Mouse (Mus musculus): Measurements from ENCODE around the gene Cdc14a. TPM values are rescaled to one million over a fixed set of nuclear protein-coding genes. Genes with fewer than 3 reads are reported as not detected.

Cdc14a gene
- total and polyA plus RNA-seq, 3 experiments, result 2.6 to 5.9 TPM; not detected in 1

- no peak for DNase-seq (ENCODE audit: low read depth, low spot score)
- H3K79me2 ChIP-seq (ENCODE audit: control insufficient read depth, insufficient read depth, low read length, poor library complexity), result no peaks in the 10 kb centered on the region
- no peaks in the 10 kb centered on the region for H3K27me3 ChIP-seq (ENCODE audit: control insufficient read depth in 1 of 2, insufficient read depth in 2 of 2, low read length in 2 of 2)
- no peaks in the 10 kb centered on the region for H3K36me3 ChIP-seq (ENCODE audit: control insufficient read depth in 1 of 2, insufficient read depth in 2 of 2, low read length in 2 of 2)
- TF ChIP-seq RCOR1 (IDR thresholded peaks at IDR 0.05; ENCODE audit: low read depth, low read length) (no peak), USF1 (IDR thresholded peaks at IDR 0.05; ENCODE audit: low read depth, low read length) (no peak), MYB (IDR thresholded peaks at IDR 0.05; ENCODE audit: low read depth, low read length) (no peak), SMC3 (IDR thresholded peaks at IDR 0.05; ENCODE audit: low read depth, low read length) (no peak), POLR2AphosphoS2 (IDR thresholded peaks at IDR 0.05; ENCODE audit: low read length) (no peak), ETS1 (IDR thresholded peaks at IDR 0.05; ENCODE audit: low read depth, low read length) (no peak), CTCF (IDR thresholded peaks at IDR 0.05 in 2 of 3, conservative IDR thresholded peaks at IDR 0.05 in 1 of 3; ENCODE audit: control insufficient read depth in 1 of 3, insufficient read depth in 1 of 3, low read depth in 2 of 3, low read length in 3 of 3, poor library complexity in 1 of 3, severe bottlenecking in 1 of 3) (no peak), CHD1 (IDR thresholded peaks at IDR 0.05; ENCODE audit: low read depth, low read length) (no peak), NELFE (IDR thresholded peaks at IDR 0.05; ENCODE audit: low read depth, low read length) (no peak), MAFK (IDR thresholded peaks at IDR 0.05; ENCODE audit: borderline replicate concordance, low read depth, low read length) (no peak), SIN3A (IDR thresholded peaks at IDR 0.05; ENCODE audit: low read length) (no peak), GATA1 (IDR thresholded peaks at IDR 0.05; ENCODE audit: low read depth, low read length) (no peak)
- H3K27ac ChIP-seq (ENCODE audit: control insufficient read depth, low read depth, low read length), result no peak overlapping the region
- no peak overlapping the region for H3K9ac ChIP-seq (ENCODE audit: control insufficient read depth, low read depth, low read length, poor library complexity, severe bottlenecking)
- no peak overlapping the region for H3K4me3 ChIP-seq (ENCODE audit: control insufficient read depth in 1 of 2, insufficient read depth in 1 of 2, low read depth in 2 of 2, low read length in 2 of 2)
- no peaks in the 10 kb centered on the region for H3K4me1 ChIP-seq (ENCODE audit: control insufficient read depth in 1 of 2, insufficient read depth in 2 of 2, low read length in 2 of 2)
- H3K9me3 ChIP-seq (replicated peaks; ENCODE audit: insufficient read depth, low read length), result no peaks in the 10 kb centered on the region
These were observed 81.6 kb downstream of the Cdc14a start for GRCm38 (mm10) chr3:116342251-116342650.

GRCm38 (mm10) chr3:116340950-116341624 lies 82.7 kb downstream of the Cdc14a start:
- Histone ChIP-seq H3K4me3 (ENCODE audit: control insufficient read depth in 1 of 2, insufficient read depth in 1 of 2, low read depth in 2 of 2, low read length in 2 of 2) (no peak overlapping the region), H3K79me2 (ENCODE audit: control insufficient read depth, insufficient read depth, low read length, poor library complexity) (no peaks in the 10 kb centered on the region), H3K4me1 (ENCODE audit: control insufficient read depth in 1 of 2, insufficient read depth in 2 of 2, low read length in 2 of 2) (no peaks in the 10 kb centered on the region), H3K9ac (ENCODE audit: control insufficient read depth, low read depth, low read length, poor library complexity, severe bottlenecking) (no peak overlapping the region), H3K9me3 (replicated peaks; ENCODE audit: insufficient read depth, low read length) (no peaks in the 10 kb centered on the region), H3K36me3 (ENCODE audit: control insufficient read depth in 1 of 2, insufficient read depth in 2 of 2, low read length in 2 of 2) (no peaks in the 10 kb centered on the region), H3K27me3 (ENCODE audit: control insufficient read depth in 1 of 2, insufficient read depth in 2 of 2, low read length in 2 of 2) (no peaks in the 10 kb centered on the region), H3K27ac (ENCODE audit: control insufficient read depth, low read depth, low read length) (no peak overlapping the region)
- DNase-seq (ENCODE audit: low read depth, low spot score), result peak; percentile 89
- no peak for TF ChIP-seq UBTF (IDR thresholded peaks at IDR 0.05; ENCODE audit: borderline replicate concordance, insufficient read depth, low read depth, low read length)
- peak; percentile 90 to 99 (median 98) for TF ChIP-seq CTCF (IDR thresholded peaks at IDR 0.05 in 2 of 3, conservative IDR thresholded peaks at IDR 0.05 in 1 of 3; ENCODE audit: control insufficient read depth in 1 of 3, insufficient read depth in 1 of 3, low read depth in 2 of 3, low read length in 3 of 3, poor library complexity in 1 of 3, severe bottlenecking in 1 of 3)
- TF ChIP-seq SMC3 (IDR thresholded peaks at IDR 0.05; ENCODE audit: low read depth, low read length), result peak; percentile 94
- peak; percentile 88 for TF ChIP-seq ZC3H11A (IDR thresholded peaks at IDR 0.05; ENCODE audit: low read depth, low read length)
- TF ChIP-seq RAD21 (IDR thresholded peaks at IDR 0.05; ENCODE audit: low read depth, low read length), result peak; percentile 95
- TF ChIP-seq RCOR1 (IDR thresholded peaks at IDR 0.05; ENCODE audit: low read depth, low read length), result no peak
- peak; percentile 61 for TF ChIP-seq SIN3A (IDR thresholded peaks at IDR 0.05; ENCODE audit: low read length)
- no peak for TF ChIP-seq GABPA (IDR thresholded peaks at IDR 0.05; ENCODE audit: low read depth, low read length)
